In genomic region chr3:28547965-28548730, GRCm38 (mm10) we compare ENCODE assay signal across 24 mouse cellular contexts.
A peak's percentile ranks its signal among the peaks of the same experiment; 100 is the strongest.
DNase-seq lines count a peak whose midpoint lies in the region; ATAC-seq and TF ChIP-seq lines count a peak whose summit lies in the region.
"Had no signal": no experiment of that assay in that cellular context is flagged by ENCODE, and none has a peak within 500 bp of the region (broad histone marks: within the 10 kb centered on the region; RNA-seq: fewer than 3 reads in every experiment).

No protein-coding gene starts in this region.

- no peaks in the 10 kb centered on the region for H3K36me3 ChIP-seq in hindbrain, embryonic 11.5 days (ENCODE audit: control insufficient read depth, insufficient read depth, low read length)
- no peaks in the 10 kb centered on the region for H3K36me3 ChIP-seq in hindbrain, embryonic 10.5 days
- no peaks in the 10 kb centered on the region for H3K36me3 ChIP-seq in neural tube, embryonic 11.5 days (ENCODE audit: control insufficient read depth, insufficient read depth, low read length)
- no peaks in the 10 kb centered on the region for H3K36me3 ChIP-seq in intestine, postnatal 0 days (ENCODE audit: control insufficient read depth, insufficient read depth)
- H3K36me3 ChIP-seq in stomach, postnatal 0 days (ENCODE audit: control insufficient read depth, insufficient read depth, low read length): no peaks in the 10 kb centered on the region
- H3K36me3 ChIP-seq: forebrain, embryonic 12.5 days; heart, embryonic 15.5 days; limb, embryonic 12.5 days had no signal

- H3K27ac ChIP-seq in hindbrain, embryonic 11.5 days (ENCODE audit: low read depth, low read length): 0 out of 2 replicates have a peak overlapping the region, but pooled peaks have one; percentile 33
- no peak overlapping the region for H3K27ac ChIP-seq in hindbrain, embryonic 10.5 days
- no peak overlapping the region for H3K27ac ChIP-seq in neural tube, embryonic 11.5 days (ENCODE audit: low read depth, low read length)
- no peak overlapping the region for H3K27ac ChIP-seq in intestine, postnatal 0 days (ENCODE audit: low read depth, low read length)
- no peak overlapping the region for H3K27ac ChIP-seq in stomach, postnatal 0 days (replicated peaks)
- H3K27ac ChIP-seq: forebrain, embryonic 12.5 days; heart, embryonic 15.5 days; limb, embryonic 12.5 days had no signal

- H3K4me2 ChIP-seq in hindbrain, embryonic 11.5 days (replicated peaks; ENCODE audit: low read depth, low read length): no peak overlapping the region
- H3K4me2 ChIP-seq in neural tube, embryonic 11.5 days (ENCODE audit: low read depth): no peak overlapping the region
- no peak overlapping the region for H3K4me2 ChIP-seq in intestine, postnatal 0 days (replicated peaks; ENCODE audit: low read depth)
- H3K4me2 ChIP-seq in stomach, postnatal 0 days (replicated peaks; ENCODE audit: low read depth): no peak overlapping the region
- H3K4me2 ChIP-seq: forebrain, embryonic 12.5 days; heart, embryonic 15.5 days; limb, embryonic 12.5 days; liver, embryonic 11.5 days had no signal

- no peaks in the 10 kb centered on the region for H3K27me3 ChIP-seq in hindbrain, embryonic 11.5 days (ENCODE audit: control insufficient read depth, insufficient read depth, low read length)
- no peaks in the 10 kb centered on the region for H3K27me3 ChIP-seq in hindbrain, embryonic 10.5 days (ENCODE audit: insufficient read depth, poor library complexity, severe bottlenecking)
- no peaks in the 10 kb centered on the region for H3K27me3 ChIP-seq in neural tube, embryonic 11.5 days (ENCODE audit: control insufficient read depth, insufficient read depth, low read length)
- H3K27me3 ChIP-seq in intestine, postnatal 0 days (replicated peaks; ENCODE audit: control insufficient read depth, insufficient read depth, low read length): no peaks in the 10 kb centered on the region
- no peaks in the 10 kb centered on the region for H3K27me3 ChIP-seq in stomach, postnatal 0 days (ENCODE audit: control insufficient read depth, insufficient read depth, low read length)
- H3K27me3 ChIP-seq: forebrain, embryonic 12.5 days; limb, embryonic 12.5 days; Patski had no signal

- intact Hi-C loops in heart, postnatal 25 days (cut with DNase I): loop anchor here (10.0 kb wide), 1 partner anchor 383 kb away; no protein-coding TSS in a partner anchor

- no peak for DNase-seq in hindbrain, embryonic 11.5 days (ENCODE audit: low spot score)
- DNase-seq in hindbrain, embryonic 10.5 days (ENCODE audit: low spot score): no peak
- DNase-seq in neural tube, embryonic 11.5 days (ENCODE audit: low spot score): peak; percentile 29
- DNase-seq in neural tube, embryonic 10.5 days (ENCODE audit: extremely low spot score, low spot score): no peak
- DNase-seq in stomach, postnatal 0 days (ENCODE audit: low spot score): no peak
- no peak for DNase-seq in heart, postnatal 25 days (ENCODE audit: low spot score)
- no peak for DNase-seq in left cerebral cortex, adult 18-20 months (ENCODE audit: low spot score in 2 of 2)
- DNase-seq: adrenal gland, postnatal 36 days; cerebellum, postnatal 10 days; gastrocnemius, postnatal 36 days; heart, postnatal 4 days; kidney, adult 2 months; kidney, postnatal 10 days; liver, postnatal 0 days; lung, postnatal 10 days; right cerebral cortex, adult 18-20 months; right cerebral cortex, postnatal 4 days; thymus, postnatal 36 days had no signal

- H3K9me3 ChIP-seq in hindbrain, embryonic 11.5 days (ENCODE audit: control insufficient read depth, low read length): no peaks in the 10 kb centered on the region
- no peaks in the 10 kb centered on the region for H3K9me3 ChIP-seq in hindbrain, embryonic 10.5 days
- H3K9me3 ChIP-seq in neural tube, embryonic 11.5 days (ENCODE audit: control insufficient read depth, low read length): no peaks in the 10 kb centered on the region
- no peaks in the 10 kb centered on the region for H3K9me3 ChIP-seq in intestine, postnatal 0 days (ENCODE audit: control insufficient read depth)
- no peaks in the 10 kb centered on the region for H3K9me3 ChIP-seq in stomach, postnatal 0 days (ENCODE audit: control insufficient read depth, low read length)
- H3K9me3 ChIP-seq: forebrain, embryonic 12.5 days; heart, embryonic 15.5 days; limb, embryonic 12.5 days had no signal

- peak; percentile 62 for TF ChIP-seq CTCF in intestine, postnatal 0 days (IDR thresholded peaks at IDR 0.05; ENCODE audit: low read depth)
- TF ChIP-seq CTCF in stomach, postnatal 0 days (IDR thresholded peaks at IDR 0.05; ENCODE audit: low read depth): peak; percentile 29; the same call in 1 of the 2 replicates

- peak; percentile 61 for ATAC-seq in hindbrain, embryonic 11.5 days (ENCODE audit: low FRiP score)
- peak; percentile 67 for ATAC-seq in neural tube, embryonic 11.5 days (ENCODE audit: insufficient read depth, low FRiP score, low TSS enrichment)
- peak; percentile 38; the same call in 1 of the 2 replicates for ATAC-seq in intestine, postnatal 0 days
- ATAC-seq in stomach, postnatal 0 days (ENCODE audit: low FRiP score, low TSS enrichment): no peak
- ATAC-seq: liver, postnatal 0 days; Patski had no signal

- WGBS in hindbrain, embryonic 11.5 days: 56% methylated on average over 10 of the region's 10 CpGs
- WGBS in hindbrain, embryonic 10.5 days: 68% methylated on average over 10 of the region's 10 CpGs
- 42% methylated on average over 10 of the region's 10 CpGs for WGBS in neural tube, embryonic 11.5 days
- 31% methylated on average over 10 of the region's 10 CpGs for WGBS in intestine, postnatal 0 days
- WGBS in stomach, postnatal 0 days: 46% methylated on average over 10 of the region's 10 CpGs

- H3K4me3 ChIP-seq in hindbrain, embryonic 11.5 days (ENCODE audit: low read depth, low read length): no peak overlapping the region
- H3K4me3 ChIP-seq in hindbrain, embryonic 10.5 days: no peak overlapping the region
- no peak overlapping the region for H3K4me3 ChIP-seq in neural tube, embryonic 11.5 days (ENCODE audit: low read depth, low read length)
- H3K4me3 ChIP-seq in intestine, postnatal 0 days (ENCODE audit: low read depth, low read length): no peak overlapping the region
- H3K4me3 ChIP-seq in stomach, postnatal 0 days (ENCODE audit: low read depth, low read length): no peak overlapping the region
- H3K4me3 ChIP-seq: forebrain, embryonic 12.5 days; heart, embryonic 15.5 days; limb, embryonic 12.5 days had no signal

- no peak for TF ChIP-seq EP300 in stomach, postnatal 0 days (optimal IDR thresholded peaks at IDR 0.05)

- no peak overlapping the region for H3K9ac ChIP-seq in hindbrain, embryonic 11.5 days (ENCODE audit: low read depth, low read length)
- H3K9ac ChIP-seq in neural tube, embryonic 11.5 days (ENCODE audit: low read length): no peak overlapping the region
- H3K9ac ChIP-seq in intestine, postnatal 0 days (ENCODE audit: low read depth, low read length): no peak overlapping the region
- H3K9ac ChIP-seq in stomach, postnatal 0 days (ENCODE audit: low read length): no peak overlapping the region
- H3K9ac ChIP-seq: forebrain, embryonic 12.5 days; heart, embryonic 15.5 days; limb, embryonic 12.5 days; liver, postnatal 0 days had no signal

- no peaks in the 10 kb centered on the region for H3K4me1 ChIP-seq in hindbrain, embryonic 11.5 days (replicated peaks; ENCODE audit: control insufficient read depth, insufficient read depth, low read length)
- H3K4me1 ChIP-seq in hindbrain, embryonic 10.5 days (replicated peaks): peaks cover 15% of the 10 kb centered on the region
- 0 out of 2 replicates have a peak, but pooled peaks cover 7% of the 10 kb centered on the region for H3K4me1 ChIP-seq in neural tube, embryonic 11.5 days (ENCODE audit: control insufficient read depth, insufficient read depth, low read length)
- peaks cover 4% of the 10 kb centered on the region; the same call in 1 of the 2 replicates for H3K4me1 ChIP-seq in intestine, postnatal 0 days (replicated peaks; ENCODE audit: control insufficient read depth, insufficient read depth, low read length)
- no peaks in the 10 kb centered on the region; the same call in 1 of the 2 replicates for H3K4me1 ChIP-seq in stomach, postnatal 0 days (replicated peaks; ENCODE audit: control insufficient read depth, insufficient read depth)
- H3K4me1 ChIP-seq: limb, embryonic 12.5 days had no signal
